25 mouse cellular contexts compared by ENCODE assay signal in the genomic region with DNA sequence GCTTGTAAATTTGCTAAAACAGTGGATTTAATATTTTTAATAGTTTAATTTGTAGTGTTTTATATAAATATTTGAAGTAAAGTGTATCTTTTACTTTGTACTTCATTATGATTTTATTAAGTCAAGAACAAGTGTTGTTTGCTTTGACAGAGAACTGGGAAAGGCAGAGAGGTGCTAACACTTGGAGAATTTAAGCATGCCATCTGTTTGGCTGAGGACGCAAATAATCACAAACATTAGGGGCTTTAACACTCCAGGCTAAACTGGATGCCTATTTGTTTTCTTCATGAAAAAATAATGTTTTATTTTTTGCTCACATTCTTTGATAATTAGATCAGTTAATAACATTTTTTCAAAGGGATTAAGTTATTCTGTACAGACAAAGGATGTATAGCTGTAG.
DNase-seq lines count a peak whose midpoint lies in the region; ATAC-seq and TF ChIP-seq lines count a peak whose summit lies in the region.
"Had no signal": no experiment of that assay in that cellular context is flagged by ENCODE, and none has a peak within 500 bp of the region (broad histone marks: within the 10 kb centered on the region; RNA-seq: fewer than 3 reads in every experiment).

No protein-coding gene starts in this region.

- no peak overlapping the region for H3K9ac ChIP-seq in forebrain, embryonic 14.5 days (ENCODE audit: low read length)
- H3K9ac ChIP-seq in forebrain, embryonic 12.5 days: no peak overlapping the region
- H3K9ac ChIP-seq in lung, embryonic 14.5 days: no peak overlapping the region
- H3K9ac ChIP-seq in forebrain, embryonic 16.5 days (replicated peaks; ENCODE audit: low read depth, low read length): no peak overlapping the region
- H3K9ac ChIP-seq: heart, embryonic 12.5 days; heart, embryonic 15.5 days; hindbrain, embryonic 14.5 days had no signal

- no peaks in the 10 kb centered on the region for H3K9me3 ChIP-seq in forebrain, embryonic 14.5 days (replicated peaks; ENCODE audit: control insufficient read depth, low read length)
- no peaks in the 10 kb centered on the region for H3K9me3 ChIP-seq in forebrain, embryonic 12.5 days
- no peaks in the 10 kb centered on the region for H3K9me3 ChIP-seq in lung, embryonic 14.5 days (ENCODE audit: low read depth, low read length)
- no peaks in the 10 kb centered on the region for H3K9me3 ChIP-seq in forebrain, embryonic 16.5 days (ENCODE audit: control insufficient read depth, low read length)
- H3K9me3 ChIP-seq: heart, embryonic 12.5 days; heart, embryonic 15.5 days; hindbrain, embryonic 10.5 days had no signal

- ATAC-seq in forebrain, embryonic 14.5 days: no peak; the same call in 1 of the 2 replicates
- no peak for ATAC-seq in forebrain, embryonic 12.5 days (ENCODE audit: low FRiP score)
- ATAC-seq in lung, embryonic 14.5 days (ENCODE audit: insufficient read depth): no peak
- peak; percentile 89 for ATAC-seq in forebrain, embryonic 16.5 days
- ATAC-seq: CD4-positive, CD25-positive, alpha-beta regulatory T cell, adult 4 months; intestine, postnatal 0 days had no signal

- TF ChIP-seq POLR2A in brain, embryonic 14.5 days (IDR thresholded peaks at IDR 0.05; ENCODE audit: borderline replicate concordance, extremely low read depth, insufficient read depth, insufficient read length, poor library complexity, severe bottlenecking): no peak

- no peak overlapping the region for H3K4me2 ChIP-seq in forebrain, embryonic 14.5 days (ENCODE audit: low read length)
- H3K4me2 ChIP-seq in forebrain, embryonic 12.5 days: no peak overlapping the region
- H3K4me2 ChIP-seq in lung, embryonic 14.5 days: no peak overlapping the region
- no peak overlapping the region for H3K4me2 ChIP-seq in forebrain, embryonic 16.5 days (ENCODE audit: low read length)
- H3K4me2 ChIP-seq: heart, embryonic 12.5 days; heart, embryonic 15.5 days; hindbrain, embryonic 14.5 days had no signal

- no peak overlapping the region for H3K4me3 ChIP-seq in forebrain, embryonic 14.5 days (ENCODE audit: low read depth, low read length)
- no peak overlapping the region for H3K4me3 ChIP-seq in forebrain, embryonic 12.5 days (replicated peaks)
- no peak overlapping the region for H3K4me3 ChIP-seq in lung, embryonic 14.5 days (ENCODE audit: low read depth, low read length)
- H3K4me3 ChIP-seq in forebrain, embryonic 16.5 days (replicated peaks; ENCODE audit: low read length): no peak overlapping the region
- H3K4me3 ChIP-seq: heart, embryonic 12.5 days; heart, embryonic 15.5 days; hindbrain, embryonic 10.5 days had no signal

- peak; percentile 80 for DNase-seq in forebrain, embryonic 14.5 days (ENCODE audit: low spot score)
- peak; percentile 5 for DNase-seq in lung, embryonic 14.5 days
- no peak for DNase-seq in lung, postnatal 36 days
- DNase-seq in brain, embryonic 14.5 days (ENCODE audit: low read depth): peak; percentile 88
- no peak for DNase-seq in embryo, embryonic 9.5 days (ENCODE audit: extremely low spot score)
- DNase-seq in right cerebral cortex, postnatal 4 days: no peak
- DNase-seq: adrenal gland, postnatal 10 days; adrenal gland, postnatal 36 days; cerebellum, adult 18-20 months; cerebellum, adult 9-11 months; cerebellum, postnatal 36 days; embryo, embryonic 11 days; gastrocnemius, postnatal 25 days; heart, adult 18-20 months; heart, postnatal 10 days; heart, postnatal 36 days; kidney, adult 2 months had no signal

- 48% methylated on average over 1 of the region's 1 CpGs for WGBS in forebrain, embryonic 14.5 days
- 71% methylated on average over 1 of the region's 1 CpGs for WGBS in forebrain, embryonic 12.5 days
- WGBS in lung, embryonic 14.5 days: 57% methylated on average over 1 of the region's 1 CpGs
- 41% methylated on average over 1 of the region's 1 CpGs for WGBS in forebrain, embryonic 16.5 days

- no peak overlapping the region for H3K27ac ChIP-seq in forebrain, embryonic 14.5 days (ENCODE audit: low read depth, low read length)
- no peak overlapping the region for H3K27ac ChIP-seq in forebrain, embryonic 12.5 days
- no peak overlapping the region for H3K27ac ChIP-seq in lung, embryonic 14.5 days (ENCODE audit: low read depth)
- H3K27ac ChIP-seq in forebrain, embryonic 16.5 days (ENCODE audit: low read length): no peak overlapping the region
- H3K27ac ChIP-seq: heart, embryonic 15.5 days; hindbrain, embryonic 10.5 days; hindbrain, embryonic 14.5 days had no signal

- no peaks in the 10 kb centered on the region for H3K36me3 ChIP-seq in forebrain, embryonic 14.5 days (ENCODE audit: control insufficient read depth, insufficient read depth, low read length)
- H3K36me3 ChIP-seq in forebrain, embryonic 12.5 days (replicated peaks): no peaks in the 10 kb centered on the region
- no peaks in the 10 kb centered on the region for H3K36me3 ChIP-seq in lung, embryonic 14.5 days (ENCODE audit: insufficient read depth)
- no peaks in the 10 kb centered on the region for H3K36me3 ChIP-seq in forebrain, embryonic 16.5 days (ENCODE audit: control insufficient read depth, insufficient read depth)
- H3K36me3 ChIP-seq: heart, embryonic 12.5 days; heart, embryonic 15.5 days; hindbrain, embryonic 10.5 days had no signal

- H3K27me3 ChIP-seq in forebrain, embryonic 14.5 days (replicated peaks; ENCODE audit: control insufficient read depth, insufficient read depth, low read length): no peaks in the 10 kb centered on the region
- H3K27me3 ChIP-seq in forebrain, embryonic 12.5 days: no peaks in the 10 kb centered on the region
- H3K27me3 ChIP-seq in lung, embryonic 14.5 days (ENCODE audit: insufficient read depth, low read length): no peaks in the 10 kb centered on the region
- no peaks in the 10 kb centered on the region for H3K27me3 ChIP-seq in forebrain, embryonic 16.5 days (replicated peaks; ENCODE audit: control insufficient read depth, insufficient read depth, low read length)
- H3K27me3 ChIP-seq: heart, embryonic 12.5 days; heart, embryonic 15.5 days had no signal

- no peak for TF ChIP-seq CTCF in lung, embryonic 14.5 days (IDR thresholded peaks at IDR 0.05; ENCODE audit: low read depth)
- TF ChIP-seq CTCF in brain, embryonic 14.5 days (IDR thresholded peaks at IDR 0.05; ENCODE audit: borderline replicate concordance, extremely low read depth, insufficient read depth, insufficient read length): no peak

- H3K4me1 ChIP-seq in forebrain, embryonic 14.5 days (ENCODE audit: control insufficient read depth, insufficient read depth, low read length): no peaks in the 10 kb centered on the region
- no peaks in the 10 kb centered on the region for H3K4me1 ChIP-seq in forebrain, embryonic 12.5 days
- H3K4me1 ChIP-seq in lung, embryonic 14.5 days (ENCODE audit: insufficient read depth): no peaks in the 10 kb centered on the region
- H3K4me1 ChIP-seq in forebrain, embryonic 16.5 days (replicated peaks; ENCODE audit: control insufficient read depth, insufficient read depth, low read length): no peaks in the 10 kb centered on the region
- H3K4me1 ChIP-seq: heart, embryonic 12.5 days; heart, embryonic 15.5 days; hindbrain, embryonic 10.5 days had no signal

Comparison
In these comparisons a context has a peak if more than half of its experiments do, and no peak if none do; other contexts are left out.
1. DNase-seq: peak in forebrain, embryonic 14.5 days (single experiment), lung, embryonic 14.5 days (single experiment) and brain, embryonic 14.5 days (single experiment); none in lung, postnatal 36 days (single experiment), embryo, embryonic 9.5 days (single experiment) and right cerebral cortex, postnatal 4 days (single experiment).